Mouse (Mus musculus) liver, postnatal 0 days (tissue): ENCODE data around the gene 2410137M14Rik.

Experiments used
- CTCF ChIP-seq: sonication (generic); IDR thresholded peaks from 2 replicates; pipeline ENCODE4 v1.5.1; 2016; ENCODE audit warnings: antibody characterized with exemption, low read depth
- EP300 ChIP-seq: IDR thresholded peaks from 2 replicates; pipeline ENCODE4 v1.6.1; 2016; ENCODE audit warnings: antibody characterized with exemption, low read depth, mild to moderate bottlenecking

- TF ChIP-seq CTCF: no peak
- no peak for TF ChIP-seq EP300
Observed at GRCm38 (mm10) chr17:36966875-36967274, 14.2 kb downstream of the 2410137M14Rik start.
